Mouse (Mus musculus): ENCODE data around the gene Vwa5b2. TPM values are rescaled to one million over a fixed set of nuclear protein-coding genes. Genes with fewer than 3 reads are reported as not detected.

The Vwa5b2 gene
- not detected in 2 replicates for polyA plus RNA-seq (2012; ENCODE audit: insufficient read depth, insufficient read length, low replicate concordance, missing spikeins)

GRCm38 (mm10) chr16:20589366-20589938, at the start of gene Vwa5b2:
TSS of gene Vwa5b2 (plus strand) at chr16:20589471.
- TF ChIP-seq POLR2A (IDR thresholded peaks at IDR 0.05; ENCODE audit: insufficient read depth, low read depth, low read length): no peak
- no peak for TF ChIP-seq CTCF (IDR thresholded peaks at IDR 0.05; ENCODE audit: insufficient read depth, low read depth, low read length)
- Histone ChIP-seq H3K27ac (ENCODE audit: insufficient read depth, low read depth, low read length) (no peak within 1 kb of the TSS), H3K4me3 (ENCODE audit: insufficient read depth, low read depth, low read length) (peak within 1 kb of the TSS; percentile 62), H3K4me1 (ENCODE audit: control insufficient read depth, insufficient read depth, low read length) (peaks cover 17% of the 10 kb centered on the region; the same call in 1 of the 2 replicates)
- under 1% methylated on average over 24 of the region's 24 CpGs for WGBS

GRCm38 (mm10) chr16:20539649-20540048, 49.6 kb upstream of the Vwa5b2 start:
- H3K4me1 ChIP-seq (ENCODE audit: control insufficient read depth, insufficient read depth, low read length): peaks cover 14% of the 10 kb centered on the region

DNA sequence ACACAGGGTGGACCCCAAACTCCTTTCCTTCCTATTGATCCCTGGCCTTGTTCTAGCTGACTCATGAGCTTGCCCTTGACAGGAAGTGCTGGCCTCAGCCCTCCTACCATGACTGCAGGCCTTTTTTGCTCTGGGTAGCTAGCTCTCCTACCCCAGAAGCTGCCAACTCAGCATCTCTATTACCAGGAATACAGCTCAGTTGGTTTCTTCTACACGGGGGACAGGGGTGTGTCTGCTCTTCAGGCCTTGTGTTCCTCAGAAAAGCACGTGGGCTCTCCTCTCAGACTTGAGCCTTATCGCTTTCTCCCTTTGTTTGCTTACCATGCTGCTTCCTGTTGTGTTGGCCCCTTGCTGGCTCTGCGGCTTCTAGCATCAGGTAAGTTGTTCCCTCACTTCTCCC, 48.8 kb upstream of the Vwa5b2 start:
- no peak overlapping the region for H3K4me3 ChIP-seq (ENCODE audit: insufficient read depth, low read depth, low read length)
- TF ChIP-seq CTCF (IDR thresholded peaks at IDR 0.05; ENCODE audit: insufficient read depth, low read depth, low read length) (no peak), POLR2A (IDR thresholded peaks at IDR 0.05; ENCODE audit: insufficient read depth, low read depth, low read length) (no peak)
- no peak overlapping the region for H3K27ac ChIP-seq (ENCODE audit: insufficient read depth, low read depth, low read length)
- H3K4me1 ChIP-seq (ENCODE audit: control insufficient read depth, insufficient read depth, low read length): peaks cover 14% of the 10 kb centered on the region
- WGBS: 83% methylated on average over 4 of the region's 4 CpGs

More at GRCm38 (mm10) chr16:20539649-20540048, 49.6 kb upstream of the Vwa5b2 start:
- no peak overlapping the region for H3K27ac ChIP-seq (ENCODE audit: insufficient read depth, low read depth, low read length)
- WGBS: 73% methylated on average over 3 of the region's 3 CpGs
- H3K4me3 ChIP-seq (ENCODE audit: insufficient read depth, low read depth, low read length): no peak overlapping the region
- no peak for TF ChIP-seq CTCF (IDR thresholded peaks at IDR 0.05; ENCODE audit: insufficient read depth, low read depth, low read length)
- TF ChIP-seq POLR2A (IDR thresholded peaks at IDR 0.05; ENCODE audit: insufficient read depth, low read depth, low read length): no peak

GRCm38 (mm10) chr16:20545696-20546095, 43.6 kb upstream of the Vwa5b2 start:
- Histone ChIP-seq H3K27ac (ENCODE audit: insufficient read depth, low read depth, low read length) (no peak overlapping the region), H3K4me3 (ENCODE audit: insufficient read depth, low read depth, low read length) (no peak overlapping the region), H3K4me1 (ENCODE audit: control insufficient read depth, insufficient read depth, low read length) (peaks cover 3% of the 10 kb centered on the region; the same call in 1 of the 2 replicates)
- TF ChIP-seq POLR2A (IDR thresholded peaks at IDR 0.05; ENCODE audit: insufficient read depth, low read depth, low read length) (no peak), CTCF (IDR thresholded peaks at IDR 0.05; ENCODE audit: insufficient read depth, low read depth, low read length) (no peak)
- WGBS: 90% methylated on average over 10 of the region's 10 CpGs

- Histone ChIP-seq H3K27ac (ENCODE audit: insufficient read depth, low read depth, low read length) (no peak overlapping the region), H3K4me3 (ENCODE audit: insufficient read depth, low read depth, low read length) (no peak overlapping the region), H3K4me1 (ENCODE audit: control insufficient read depth, insufficient read depth, low read length) (peaks cover 3% of the 10 kb centered on the region; the same call in 1 of the 2 replicates)
- TF ChIP-seq CTCF (IDR thresholded peaks at IDR 0.05; ENCODE audit: insufficient read depth, low read depth, low read length) (no peak), POLR2A (IDR thresholded peaks at IDR 0.05; ENCODE audit: insufficient read depth, low read depth, low read length) (no peak)
- 52% methylated on average over 5 of the region's 5 CpGs for WGBS
Measured at GRCm38 (mm10) chr16:20547423-20547822, 41.8 kb upstream of the Vwa5b2 start.

- under 1% methylated on average over 56 of the region's 56 CpGs for WGBS
- Histone ChIP-seq H3K4me1 (ENCODE audit: control insufficient read depth, insufficient read depth, low read length) (peaks cover 3% of the 10 kb centered on the region; the same call in 1 of the 2 replicates), H3K27ac (ENCODE audit: insufficient read depth, low read depth, low read length) (no peak within 1 kb of the TSS), H3K4me3 (ENCODE audit: insufficient read depth, low read depth, low read length) (peak within 1 kb of the TSS; percentile 80)
- no peak for TF ChIP-seq CTCF (IDR thresholded peaks at IDR 0.05; ENCODE audit: insufficient read depth, low read depth, low read length)
- peak; percentile 69; the same call in 1 of the 2 replicates for TF ChIP-seq POLR2A (IDR thresholded peaks at IDR 0.05; ENCODE audit: insufficient read depth, low read depth, low read length)
Measured at GRCm38 (mm10) chr16:20548096-20548948, 40.9 kb upstream of the Vwa5b2 start, which contains the start of gene Abcf3. TSS of gene Abcf3 (plus strand) at chr16:20548577.

- no peak for TF ChIP-seq CTCF (IDR thresholded peaks at IDR 0.05; ENCODE audit: insufficient read depth, low read depth, low read length)
- TF ChIP-seq POLR2A (IDR thresholded peaks at IDR 0.05; ENCODE audit: insufficient read depth, low read depth, low read length): no peak
- no peak overlapping the region for H3K27ac ChIP-seq (ENCODE audit: insufficient read depth, low read depth, low read length)
- peak overlapping the region; percentile 80 for H3K4me3 ChIP-seq (ENCODE audit: insufficient read depth, low read depth, low read length)
- 46% methylated on average over 9 of the region's 9 CpGs for WGBS
- peaks cover 3% of the 10 kb centered on the region; the same call in 1 of the 2 replicates for H3K4me1 ChIP-seq (ENCODE audit: control insufficient read depth, insufficient read depth, low read length)
Measured at GRCm38 (mm10) chr16:20549161-20549560, 40.1 kb upstream of the Vwa5b2 start.

DNA sequence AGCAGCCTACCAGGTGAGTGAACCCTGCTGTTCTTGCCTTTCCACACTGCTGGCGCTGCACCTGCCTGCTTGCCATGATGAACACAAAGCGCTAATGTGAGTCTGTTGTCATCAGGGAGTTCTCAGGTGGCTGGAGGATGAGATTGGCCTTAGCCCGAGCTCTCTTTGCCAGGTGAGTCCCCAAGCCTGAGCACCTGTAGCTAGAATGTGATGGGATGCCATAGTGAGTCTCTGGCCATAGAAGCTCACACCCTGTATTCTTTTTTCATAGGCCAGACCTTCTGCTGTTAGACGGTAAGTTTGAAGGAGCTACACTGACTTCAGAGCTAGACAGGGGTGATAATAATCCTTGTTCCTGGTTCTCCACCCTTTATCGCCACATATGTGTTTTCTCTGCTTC, 37.6 kb upstream of the Vwa5b2 start:
- Histone ChIP-seq H3K4me1 (ENCODE audit: control insufficient read depth, insufficient read depth, low read length) (peaks cover 3% of the 10 kb centered on the region; the same call in 1 of the 2 replicates), H3K4me3 (ENCODE audit: insufficient read depth, low read depth, low read length) (no peak overlapping the region), H3K27ac (ENCODE audit: insufficient read depth, low read depth, low read length) (no peak overlapping the region)
- TF ChIP-seq POLR2A (IDR thresholded peaks at IDR 0.05; ENCODE audit: insufficient read depth, low read depth, low read length) (no peak), CTCF (IDR thresholded peaks at IDR 0.05; ENCODE audit: insufficient read depth, low read depth, low read length) (no peak)
- WGBS: 95% methylated on average over 5 of the region's 5 CpGs

- Histone ChIP-seq H3K4me3 (ENCODE audit: insufficient read depth, low read depth, low read length) (no peak overlapping the region), H3K4me1 (ENCODE audit: control insufficient read depth, insufficient read depth, low read length) (peaks cover 3% of the 10 kb centered on the region; the same call in 1 of the 2 replicates), H3K27ac (ENCODE audit: insufficient read depth, low read depth, low read length) (no peak overlapping the region)
- TF ChIP-seq POLR2A (IDR thresholded peaks at IDR 0.05; ENCODE audit: insufficient read depth, low read depth, low read length) (no peak), CTCF (IDR thresholded peaks at IDR 0.05; ENCODE audit: insufficient read depth, low read depth, low read length) (no peak)
- 61% methylated on average over 1 of the region's 1 CpGs for WGBS
Measured at GRCm38 (mm10) chr16:20552594-20552993, 36.7 kb upstream of the Vwa5b2 start.
